Mouse (Mus musculus): ENCODE data around the gene Olfr444.

The Olfr444 gene

GRCm38 (mm10) chr6:42948767-42949166, at the start of gene Olfr444:
Gene Olfr444, plus strand, starts transcription at chr6:42949067.
- no peak for DNase-seq (ENCODE audit: extremely low read depth, low read depth)

- DNase-seq (ENCODE audit: extremely low read depth, low read depth), result no peak
These were observed 48.5 kb upstream of the Olfr444 start for GRCm38 (mm10) chr6:42900345-42900744.

GRCm38 (mm10) chr6:42908578-42908977, 40.3 kb upstream of the Olfr444 start, which contains the start of gene Olfr447:
Gene Olfr447, plus strand, starts transcription at chr6:42908878.
- no peak for DNase-seq (ENCODE audit: extremely low read depth, low read depth)

- DNase-seq (ENCODE audit: extremely low read depth, low read depth), result no peak
These were observed 27.8 kb upstream of the Olfr444 start, which contains the start of gene Olfr446 for GRCm38 (mm10) chr6:42921077-42921476. Gene Olfr446, plus strand, starts transcription at chr6:42921377.

- DNase-seq (ENCODE audit: extremely low read depth, low read depth), result no peak
These were observed 31.5 kb downstream of the Olfr444 start for GRCm38 (mm10) chr6:42980377-42980776.

All from MEL-GATA-1-ER (cell line).